In genomic region chr11:83883812-83884211, GRCm38 (mm10) we compare ENCODE assay signal across 19 mouse cellular contexts. TPM values are rescaled to one million over a fixed set of nuclear protein-coding genes. Genes with fewer than 3 reads are reported as not detected.
DNase-seq lines count a peak whose midpoint lies in the region; ATAC-seq and TF ChIP-seq lines count a peak whose summit lies in the region.
"Had no signal": no experiment of that assay in that cellular context is flagged by ENCODE, and none has a peak within 500 bp of the region (broad histone marks: within the 10 kb centered on the region; RNA-seq: fewer than 3 reads in every experiment).

No protein-coding gene starts in this region.

- no peak overlapping the region for H3K9ac ChIP-seq in intestine, embryonic 16.5 days (ENCODE audit: low read depth, low read length)
- no peak overlapping the region for H3K9ac ChIP-seq in intestine, postnatal 0 days (ENCODE audit: low read depth, low read length)
- no peak overlapping the region for H3K9ac ChIP-seq in neural tube, embryonic 15.5 days (replicated peaks)
- H3K9ac ChIP-seq: hindbrain, embryonic 12.5 days; limb, embryonic 13.5 days had no signal

- no peak for TF ChIP-seq CTCF in intestine, postnatal 0 days (IDR thresholded peaks at IDR 0.05; ENCODE audit: low read depth)
- TF ChIP-seq CTCF in kidney, adult 2 months (conservative IDR thresholded peaks at IDR 0.05; ENCODE audit: insufficient read depth, insufficient read length, low read depth, low read length): no peak

- no peak overlapping the region for H3K4me3 ChIP-seq in intestine, embryonic 16.5 days (ENCODE audit: low read length)
- no peak overlapping the region for H3K4me3 ChIP-seq in intestine, postnatal 0 days (ENCODE audit: low read depth, low read length)
- H3K4me3 ChIP-seq in kidney, adult 2 months (ENCODE audit: insufficient read depth, low read depth, low read length): no peak overlapping the region
- no peak overlapping the region for H3K4me3 ChIP-seq in neural tube, embryonic 15.5 days (replicated peaks)
- H3K4me3 ChIP-seq: hindbrain, embryonic 12.5 days; limb, embryonic 13.5 days had no signal

- ATAC-seq in intestine, embryonic 16.5 days: no peak
- ATAC-seq in intestine, postnatal 0 days: no peak
- ATAC-seq in neural tube, embryonic 15.5 days (ENCODE audit: low FRiP score): no peak
- ATAC-seq: forebrain, embryonic 16.5 days; midbrain, embryonic 16.5 days had no signal

- no peaks in the 10 kb centered on the region for H3K36me3 ChIP-seq in intestine, embryonic 16.5 days (ENCODE audit: control insufficient read depth, insufficient read depth, low read length)
- H3K36me3 ChIP-seq in intestine, postnatal 0 days (ENCODE audit: control insufficient read depth, insufficient read depth): no peaks in the 10 kb centered on the region
- H3K36me3 ChIP-seq in kidney, adult 2 months (ENCODE audit: control insufficient read depth, insufficient read depth, low read length): peaks cover 17% of the 10 kb centered on the region; the same call in 1 of the 2 replicates
- no peaks in the 10 kb centered on the region for H3K36me3 ChIP-seq in neural tube, embryonic 15.5 days
- H3K36me3 ChIP-seq: hindbrain, embryonic 12.5 days; limb, embryonic 13.5 days had no signal

- H3K4me2 ChIP-seq in intestine, embryonic 16.5 days (ENCODE audit: low read depth, low read length): no peak overlapping the region
- no peak overlapping the region for H3K4me2 ChIP-seq in intestine, postnatal 0 days (replicated peaks; ENCODE audit: low read depth)
- H3K4me2 ChIP-seq in neural tube, embryonic 15.5 days: no peak overlapping the region
- H3K4me2 ChIP-seq: heart, embryonic 11.5 days; hindbrain, embryonic 12.5 days; limb, embryonic 13.5 days had no signal

- peaks cover 20% of the 10 kb centered on the region for H3K4me1 ChIP-seq in intestine, embryonic 16.5 days (ENCODE audit: control insufficient read depth, insufficient read depth, low read length)
- peaks cover 9% of the 10 kb centered on the region; the same call in 1 of the 2 replicates for H3K4me1 ChIP-seq in intestine, postnatal 0 days (replicated peaks; ENCODE audit: control insufficient read depth, insufficient read depth, low read length)
- H3K4me1 ChIP-seq in kidney, adult 2 months (ENCODE audit: control insufficient read depth, insufficient read depth, low read length): peaks cover 18% of the 10 kb centered on the region
- H3K4me1 ChIP-seq in neural tube, embryonic 15.5 days: no peaks in the 10 kb centered on the region

- H3K27me3 ChIP-seq in intestine, embryonic 16.5 days (replicated peaks; ENCODE audit: control insufficient read depth, insufficient read depth, low read length): no peaks in the 10 kb centered on the region
- no peaks in the 10 kb centered on the region for H3K27me3 ChIP-seq in intestine, postnatal 0 days (replicated peaks; ENCODE audit: control insufficient read depth, insufficient read depth, low read length)
- H3K27me3 ChIP-seq in kidney, adult 2 months (replicated peaks; ENCODE audit: control insufficient read depth, insufficient read depth, low read length): no peaks in the 10 kb centered on the region
- H3K27me3 ChIP-seq in neural tube, embryonic 15.5 days (replicated peaks): no peaks in the 10 kb centered on the region
- H3K27me3 ChIP-seq: hindbrain, embryonic 12.5 days had no signal

- intact Hi-C loops in left cerebral cortex, postnatal 25 days (cut with DNase I): no loop called here

- TF ChIP-seq POLR2A in kidney, adult 2 months (IDR thresholded peaks at IDR 0.05; ENCODE audit: low read depth, low read length): no peak

- DNase-seq in kidney, adult 2 months: peak; percentile 65
- peak; percentile 57 to 74 for DNase-seq in kidney, postnatal 36 days
- peak; percentile 47 for DNase-seq in lung, postnatal 25 days (ENCODE audit: low spot score)
- DNase-seq in left cerebral cortex, postnatal 25 days (ENCODE audit: low spot score in 2 of 2): no peak
- DNase-seq in gastrocnemius, postnatal 25 days: no peak
- DNase-seq: adrenal gland, postnatal 10 days; cerebellum, postnatal 10 days; embryo, embryonic 11 days; heart, postnatal 10 days; thymus, postnatal 4 days had no signal

- H3K27ac ChIP-seq in intestine, embryonic 16.5 days (ENCODE audit: low read length): peak overlapping the region; percentile 34; the same call in 1 of the 2 replicates
- no peak overlapping the region for H3K27ac ChIP-seq in intestine, postnatal 0 days (ENCODE audit: low read depth, low read length)
- H3K27ac ChIP-seq in kidney, adult 2 months (ENCODE audit: insufficient read depth, low read depth, low read length): peak overlapping the region; percentile 87
- H3K27ac ChIP-seq in neural tube, embryonic 15.5 days (replicated peaks): no peak overlapping the region
- H3K27ac ChIP-seq: hindbrain, embryonic 12.5 days; limb, embryonic 13.5 days had no signal

- WGBS in intestine, embryonic 16.5 days: 57% methylated on average over 9 of the region's 9 CpGs
- WGBS in intestine, postnatal 0 days: 55% methylated on average over 9 of the region's 9 CpGs
- 31% methylated on average over 9 of the region's 9 CpGs for WGBS in kidney, adult 2 months
- 92% methylated on average over 9 of the region's 9 CpGs for whole genome bisulfite sequencing in neural tube, embryonic 15.5 days

- H3K9me3 ChIP-seq in intestine, embryonic 16.5 days (ENCODE audit: control insufficient read depth, low read length): no peaks in the 10 kb centered on the region
- H3K9me3 ChIP-seq in intestine, postnatal 0 days (ENCODE audit: control insufficient read depth): no peaks in the 10 kb centered on the region
- no peaks in the 10 kb centered on the region for H3K9me3 ChIP-seq in neural tube, embryonic 15.5 days (replicated peaks)
- H3K9me3 ChIP-seq: hindbrain, embryonic 12.5 days; limb, embryonic 13.5 days had no signal

RNA-seq across cellular contexts. Expression of gene Hnf1b, which starts 33.9 kb away (rescaled TPM):
- polyA plus RNA-seq in intestine, embryonic 16.5 days (2015; fragmentation: Nextera tagmentation; extraction: Ambion mirVana): 9.0 and 9.8 TPM in 2 replicates
- polyA plus RNA-seq in intestine, postnatal 0 days (2015; fragmentation: Nextera tagmentation; extraction: Ambion mirVana): 12.0 and 13.2 TPM in 2 replicates
- polyA plus RNA-seq in kidney, adult 2 months (2012; rRNA removed): 161 and 172 TPM in 2 replicates
- total RNA-seq in left cerebral cortex, postnatal 25 days (2021): under 1 TPM; 0.18 to 0.30 TPM
- 0.77 and 1.2 TPM in 2 replicates for polyA plus RNA-seq in neural tube, embryonic 15.5 days (2015; fragmentation: Nextera tagmentation; extraction: Ambion mirVana)
- not detected for total RNA-seq in gastrocnemius, postnatal 25 days (2021)
- total RNA-seq: heart, postnatal 10 days had no signal
- polyA plus RNA-seq: embryonic facial prominence, embryonic 14.5 days; limb, embryonic 13.5 days had no signal

RNA-seq across cellular contexts. Expression of gene Ddx52, which starts 58.0 kb away (rescaled TPM):
- 23.8 and 24.0 TPM in 2 replicates for polyA plus RNA-seq in intestine, embryonic 16.5 days (2015; fragmentation: Nextera tagmentation; extraction: Ambion mirVana)
- 14.1 and 16.9 TPM in 2 replicates for polyA plus RNA-seq in intestine, postnatal 0 days (2015; fragmentation: Nextera tagmentation; extraction: Ambion mirVana)
- 5.5 and 7.2 TPM in 2 replicates for polyA plus RNA-seq in kidney, adult 2 months (2012; rRNA removed)
- 10 to 100 TPM; 12.5 to 13.7 TPM for total RNA-seq in left cerebral cortex, postnatal 25 days (2021)
- 21.6 and 23.9 TPM in 2 replicates for polyA plus RNA-seq in neural tube, embryonic 15.5 days (2015; fragmentation: Nextera tagmentation; extraction: Ambion mirVana)
- total RNA-seq in gastrocnemius, postnatal 25 days (2021): 1 to 10 TPM; 8.6 to 8.7 TPM

Comparison
In these comparisons a context has a peak if more than half of its experiments do, and no peak if none do; other contexts are left out.
1. H3K27ac ChIP-seq: peak in intestine, embryonic 16.5 days (single experiment) and kidney, adult 2 months (single experiment); none in intestine, postnatal 0 days (single experiment) and neural tube, embryonic 15.5 days (single experiment).
2. DNase-seq: peak in kidney, adult 2 months (single experiment), kidney, postnatal 36 days (2 of 2) and lung, postnatal 25 days (single experiment); none in left cerebral cortex, postnatal 25 days (0 of 2) and gastrocnemius, postnatal 25 days (single experiment).
3. RNA of gene Hnf1b, which starts 33.9 kb away (polyA plus RNA-seq): 161 to 172 TPM in kidney, adult 2 months; 12.0 to 13.2 TPM in intestine, postnatal 0 days, 9.0 to 9.8 TPM in intestine, embryonic 16.5 days and 0.77 to 1.2 TPM in neural tube, embryonic 15.5 days; every median in the first group is over 10 times any median in the second.